Mouse (Mus musculus): ENCODE measurements at regions not wholly inside any gene's neighbourhood (a gene's known extent, or its start where the extent isn't known, plus 50 kb on each side); places are given as distances from the start of the nearest gene placed in this dataset.

DNA sequence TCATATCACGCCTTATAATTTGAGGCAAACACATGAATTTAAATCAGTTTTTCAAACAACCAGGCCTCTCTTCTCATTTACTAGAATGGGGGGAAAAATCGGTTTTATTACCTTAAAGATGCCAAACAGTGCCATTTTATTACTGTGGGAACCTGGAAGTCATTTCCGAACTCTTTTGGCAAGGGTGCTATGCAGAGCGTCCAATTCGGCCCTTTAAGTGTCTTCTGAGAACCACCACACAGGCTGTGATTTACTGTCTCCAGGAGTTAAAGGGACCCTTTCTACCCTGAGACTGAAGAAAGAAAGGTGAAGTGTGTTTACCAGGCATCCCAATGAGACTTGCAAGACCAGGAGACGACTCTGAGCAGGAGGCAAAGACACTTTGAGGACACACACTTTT is 359.4 kb upstream of the Adgrl2 start:
- no peak for TF ChIP-seq EP300 (optimal IDR thresholded peaks at IDR 0.05)
- no peak for TF ChIP-seq CTCF (IDR thresholded peaks at IDR 0.05; ENCODE audit: low read depth)
